Mouse (Mus musculus) frontal cortex, adult (tissue): ENCODE data around the gene Pagr1a.

Experiments used
- ATAC-seq: cut with Nextera tagmentation; 2 replicates; pipeline ENCODE4 v1.9.2; 2017; ENCODE audit warnings: mild to moderate bottlenecking, moderate library complexity, mixed read lengths; ENCODE audit not compliant: low TSS enrichment

The Pagr1a gene

GRCm38 (mm10) chr7:127020901-127021562 lies 3.9 kb upstream of the Pagr1a start, which contains the start of the genes Gm42742 and Prrt2:
Gm42742 (minus strand) TSS chr7:127021097.
Prrt2 (minus strand) TSS chr7:127021211.
- ATAC-seq, result peak; percentile 21

- no peak for ATAC-seq
These were observed 3.3 kb upstream of the Pagr1a start for GRCm38 (mm10) chr7:127020491-127020890.

GRCm38 (mm10) chr7:127020031-127020430 lies 2.9 kb upstream of the Pagr1a start:
- no peak for ATAC-seq

- no peak for ATAC-seq
These were observed 2.3 kb upstream of the Pagr1a start for GRCm38 (mm10) chr7:127019306-127019960.

- no peak for ATAC-seq
These were observed 1.5 kb upstream of the Pagr1a start for GRCm38 (mm10) chr7:127018416-127019305.

GRCm38 (mm10) chr7:127017950-127018345 lies 796 bp upstream of the Pagr1a start:
- no peak for ATAC-seq

GRCm38 (mm10) chr7:127016486-127016938 lies 640 bp downstream of the Pagr1a start:
- ATAC-seq, result peak; percentile 24

GRCm38 (mm10) chr7:127016481-127016485 lies 869 bp downstream of the Pagr1a start, which contains the start of gene Pagr1b:
Pagr1b (minus strand) TSS chr7:127016484.
- no peak for ATAC-seq

GRCm38 (mm10) chr7:127016081-127016480 lies 1.1 kb downstream of the Pagr1a start:
- no peak for ATAC-seq

- no peak for ATAC-seq
These were observed 2.2 kb downstream of the Pagr1a start for GRCm38 (mm10) chr7:127014993-127015392.

GRCm38 (mm10) chr7:127014320-127014719 lies 2.8 kb downstream of the Pagr1a start, which contains the start of gene Mvp:
Mvp (minus strand) TSS chr7:127014621.
- ATAC-seq, result no peak

- ATAC-seq, result no peak
These were observed 3.8 kb downstream of the Pagr1a start for GRCm38 (mm10) chr7:127013385-127013784.

GRCm38 (mm10) chr7:127012845-127013244 lies 4.3 kb downstream of the Pagr1a start:
- ATAC-seq, result no peak

- ATAC-seq, result no peak
These were observed 4.8 kb downstream of the Pagr1a start for GRCm38 (mm10) chr7:127012374-127012773.

- no peak for ATAC-seq
These were observed 5.4 kb downstream of the Pagr1a start for GRCm38 (mm10) chr7:127011717-127012116.

GRCm38 (mm10) chr7:127011051-127011450 lies 6.1 kb downstream of the Pagr1a start:
- ATAC-seq, result no peak

GRCm38 (mm10) chr7:127009307-127010085 lies 7.7 kb downstream of the Pagr1a start:
- no peak for ATAC-seq

- ATAC-seq, result peak; percentile 82
These were observed 8.7 kb downstream of the Pagr1a start for GRCm38 (mm10) chr7:127008239-127009019.

GRCm38 (mm10) chr7:127007313-127008024 lies 9.7 kb downstream of the Pagr1a start:
- ATAC-seq, result no peak

GRCm38 (mm10) chr7:127004122-127004875 lies 12.9 kb downstream of the Pagr1a start:
- ATAC-seq, result no peak
